Mouse (Mus musculus): ENCODE data around the gene Dnm3. TPM values are rescaled to one million over a fixed set of nuclear protein-coding genes. Genes with fewer than 3 reads are reported as not detected.

Dnm3 gene
- polyA plus RNA-seq, 1 experiment, result 1.6 TPM

DNA sequence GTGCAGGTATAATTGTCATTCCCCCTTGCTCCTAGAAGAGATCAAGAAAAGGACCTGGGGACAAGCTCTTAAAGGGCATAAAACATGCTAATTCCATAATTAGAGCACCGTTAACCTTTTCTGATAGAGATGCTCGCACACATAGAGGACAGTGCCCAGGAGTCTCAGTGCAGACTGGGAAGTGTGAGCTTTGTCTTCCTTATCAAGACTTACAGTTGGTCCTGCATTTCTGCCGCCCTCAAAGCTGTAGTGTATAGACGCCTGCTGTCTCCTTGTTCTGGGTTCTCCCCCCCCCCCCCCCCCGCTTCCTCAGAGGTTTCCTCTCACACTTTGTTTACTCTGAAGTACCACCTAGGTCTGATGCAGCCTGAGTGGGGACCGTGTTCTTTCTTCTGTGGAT is 332.1 kb downstream of the Dnm3 start:
- no peaks in the 10 kb centered on the region for H3K36me3 ChIP-seq (ENCODE audit: control insufficient read depth, insufficient read depth)
- no peak overlapping the region for H3ac ChIP-seq (ENCODE audit: control insufficient read depth, insufficient read length, low read depth)
- TF ChIP-seq MAX (IDR thresholded peaks at IDR 0.05) (no peak), MYOG (IDR thresholded peaks at IDR 0.05; ENCODE audit: control insufficient read depth, extremely low read depth, insufficient read length) (no peak), USF1 (IDR thresholded peaks at IDR 0.05; ENCODE audit: low read depth) (no peak)
- no peak overlapping the region for H3K4me3 ChIP-seq (ENCODE audit: insufficient read depth, poor library complexity, severe bottlenecking)
- H3K79me3 ChIP-seq (ENCODE audit: low read depth), result no peaks in the 10 kb centered on the region
- no peaks in the 10 kb centered on the region for H3K79me2 ChIP-seq (ENCODE audit: control insufficient read depth, insufficient read depth)
- no peaks in the 10 kb centered on the region for H3K27me3 ChIP-seq (ENCODE audit: control insufficient read depth, insufficient read depth, insufficient read length)

GRCm38 (mm10) chr1:162144992-162145391 is 332.8 kb downstream of the Dnm3 start:
- Histone ChIP-seq H3K79me2 (ENCODE audit: control insufficient read depth, insufficient read depth) (no peaks in the 10 kb centered on the region), H3K27me3 (ENCODE audit: control insufficient read depth, insufficient read depth, insufficient read length) (no peaks in the 10 kb centered on the region), H3ac (ENCODE audit: control insufficient read depth, insufficient read length, low read depth) (no peak overlapping the region), H3K4me3 (ENCODE audit: insufficient read depth, poor library complexity, severe bottlenecking) (no peak overlapping the region), H3K79me3 (ENCODE audit: low read depth) (no peaks in the 10 kb centered on the region), H3K36me3 (ENCODE audit: control insufficient read depth, insufficient read depth) (no peaks in the 10 kb centered on the region)
- TF ChIP-seq USF1 (IDR thresholded peaks at IDR 0.05; ENCODE audit: low read depth) (no peak), CEBPB (IDR thresholded peaks at IDR 0.05; ENCODE audit: low read depth) (no peak), MYOD1 (IDR thresholded peaks at IDR 0.05; ENCODE audit: control insufficient read depth, insufficient read length, low read depth) (no peak), MAX (IDR thresholded peaks at IDR 0.05) (no peak), MYOG (IDR thresholded peaks at IDR 0.05; ENCODE audit: control insufficient read depth, extremely low read depth, insufficient read length) (no peak), CTCF (IDR thresholded peaks at IDR 0.05; ENCODE audit: control insufficient read depth, insufficient read depth, insufficient read length) (no peak), FOSL1 (IDR thresholded peaks at IDR 0.05; ENCODE audit: insufficient read depth, low read length, poor library complexity, severe bottlenecking) (no peak)

DNA sequence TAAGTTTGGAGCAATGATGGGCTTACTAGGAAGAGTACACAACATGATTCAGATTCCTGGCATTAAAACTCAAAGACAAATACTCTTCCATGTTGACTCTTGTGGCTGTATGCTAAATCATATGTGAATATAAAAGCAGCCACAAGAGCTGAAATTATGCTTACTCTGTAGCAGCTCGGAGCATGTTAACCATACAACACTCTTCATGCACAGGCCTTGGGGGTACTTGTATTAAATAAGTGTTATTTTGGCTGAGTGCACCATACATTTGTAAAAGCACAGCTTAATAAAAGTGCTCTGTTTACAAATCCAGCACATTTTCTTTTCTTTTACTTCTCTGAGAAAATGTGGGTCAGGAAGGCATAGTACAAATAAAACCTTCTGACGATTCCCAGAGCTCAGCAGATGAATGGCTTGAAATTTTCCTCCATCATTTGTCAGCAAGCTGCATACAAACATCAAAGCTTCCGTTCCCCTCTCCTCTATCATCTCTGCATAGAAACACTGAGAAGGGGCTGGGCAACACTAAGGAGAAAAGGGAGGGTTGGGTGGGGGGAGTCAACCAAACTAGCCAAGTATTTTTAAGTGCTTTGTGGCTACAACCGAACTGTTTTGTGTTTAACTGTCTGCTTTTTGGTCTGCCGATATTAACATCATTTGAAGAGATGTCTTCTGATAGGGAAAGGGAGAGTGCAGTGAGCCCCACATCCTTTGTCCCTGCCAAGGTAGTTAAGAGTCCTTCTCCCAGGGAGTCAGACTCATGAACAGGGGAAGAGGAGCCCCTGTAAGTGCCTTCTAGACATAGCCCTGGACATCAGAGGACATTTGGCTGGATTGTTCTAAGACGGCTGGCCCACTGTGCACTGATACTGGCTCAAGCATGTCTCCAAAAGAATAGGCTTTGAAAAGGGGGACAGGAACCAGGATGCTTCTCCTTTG is 333.6 kb downstream of the Dnm3 start:
- no peak overlapping the region for H3K4me3 ChIP-seq (ENCODE audit: insufficient read depth, poor library complexity, severe bottlenecking)

GRCm38 (mm10) chr1:162142285-162142684 is 335.5 kb downstream of the Dnm3 start:
- Histone ChIP-seq H3K27me3 (ENCODE audit: control insufficient read depth, insufficient read depth, insufficient read length) (no peaks in the 10 kb centered on the region), H3K79me3 (ENCODE audit: low read depth) (no peaks in the 10 kb centered on the region), H3ac (ENCODE audit: control insufficient read depth, insufficient read length, low read depth) (no peak overlapping the region), H3K79me2 (ENCODE audit: control insufficient read depth, insufficient read depth) (no peaks in the 10 kb centered on the region), H3K4me3 (ENCODE audit: insufficient read depth, poor library complexity, severe bottlenecking) (no peak overlapping the region), H3K36me3 (ENCODE audit: control insufficient read depth, insufficient read depth) (no peaks in the 10 kb centered on the region)
- TF ChIP-seq CTCF (IDR thresholded peaks at IDR 0.05; ENCODE audit: control insufficient read depth, insufficient read depth, insufficient read length) (no peak), MAX (IDR thresholded peaks at IDR 0.05) (no peak), MYOD1 (IDR thresholded peaks at IDR 0.05; ENCODE audit: control insufficient read depth, insufficient read length, low read depth) (no peak), CEBPB (IDR thresholded peaks at IDR 0.05; ENCODE audit: low read depth) (no peak), USF1 (IDR thresholded peaks at IDR 0.05; ENCODE audit: low read depth) (no peak), MYOG (IDR thresholded peaks at IDR 0.05; ENCODE audit: control insufficient read depth, extremely low read depth, insufficient read length) (no peak), FOSL1 (IDR thresholded peaks at IDR 0.05; ENCODE audit: insufficient read depth, low read length, poor library complexity, severe bottlenecking) (no peak)

More for the DNA sequence above, 333.6 kb downstream of the Dnm3 start:
- Histone ChIP-seq H3K79me3 (ENCODE audit: low read depth) (no peaks in the 10 kb centered on the region), H3K79me2 (ENCODE audit: control insufficient read depth, insufficient read depth) (no peaks in the 10 kb centered on the region), H3K27me3 (ENCODE audit: control insufficient read depth, insufficient read depth, insufficient read length) (no peaks in the 10 kb centered on the region), H3K36me3 (ENCODE audit: control insufficient read depth, insufficient read depth) (no peaks in the 10 kb centered on the region), H3ac (ENCODE audit: control insufficient read depth, insufficient read length, low read depth) (no peak overlapping the region)
- TF ChIP-seq CTCF (IDR thresholded peaks at IDR 0.05; ENCODE audit: control insufficient read depth, insufficient read depth, insufficient read length), result no peak
- TF ChIP-seq FOSL1 (IDR thresholded peaks at IDR 0.05; ENCODE audit: insufficient read depth, low read length, poor library complexity, severe bottlenecking), result no peak
- TF ChIP-seq USF1 (IDR thresholded peaks at IDR 0.05; ENCODE audit: low read depth), result no peak
- TF ChIP-seq MAX (IDR thresholded peaks at IDR 0.05), result no peak

- TF ChIP-seq MYOD1 (IDR thresholded peaks at IDR 0.05; ENCODE audit: control insufficient read depth, insufficient read length, low read depth) (no peak), CTCF (IDR thresholded peaks at IDR 0.05; ENCODE audit: control insufficient read depth, insufficient read depth, insufficient read length) (no peak), CEBPB (IDR thresholded peaks at IDR 0.05; ENCODE audit: low read depth) (no peak), MAX (IDR thresholded peaks at IDR 0.05) (no peak), USF1 (IDR thresholded peaks at IDR 0.05; ENCODE audit: low read depth) (no peak), FOSL1 (IDR thresholded peaks at IDR 0.05; ENCODE audit: insufficient read depth, low read length, poor library complexity, severe bottlenecking) (no peak), MYOG (IDR thresholded peaks at IDR 0.05; ENCODE audit: control insufficient read depth, extremely low read depth, insufficient read length) (no peak)
- Histone ChIP-seq H3K79me3 (ENCODE audit: low read depth) (no peaks in the 10 kb centered on the region), H3K36me3 (ENCODE audit: control insufficient read depth, insufficient read depth) (no peaks in the 10 kb centered on the region), H3K79me2 (ENCODE audit: control insufficient read depth, insufficient read depth) (no peaks in the 10 kb centered on the region), H3ac (ENCODE audit: control insufficient read depth, insufficient read length, low read depth) (no peak overlapping the region), H3K4me3 (ENCODE audit: insufficient read depth, poor library complexity, severe bottlenecking) (no peak overlapping the region), H3K27me3 (ENCODE audit: control insufficient read depth, insufficient read depth, insufficient read length) (no peaks in the 10 kb centered on the region)
These were observed 341.5 kb downstream of the Dnm3 start for GRCm38 (mm10) chr1:162136328-162136727.

All from C2C12 (cell line).